8 mouse cellular contexts compared by ENCODE assay signal in the genomic region with DNA sequence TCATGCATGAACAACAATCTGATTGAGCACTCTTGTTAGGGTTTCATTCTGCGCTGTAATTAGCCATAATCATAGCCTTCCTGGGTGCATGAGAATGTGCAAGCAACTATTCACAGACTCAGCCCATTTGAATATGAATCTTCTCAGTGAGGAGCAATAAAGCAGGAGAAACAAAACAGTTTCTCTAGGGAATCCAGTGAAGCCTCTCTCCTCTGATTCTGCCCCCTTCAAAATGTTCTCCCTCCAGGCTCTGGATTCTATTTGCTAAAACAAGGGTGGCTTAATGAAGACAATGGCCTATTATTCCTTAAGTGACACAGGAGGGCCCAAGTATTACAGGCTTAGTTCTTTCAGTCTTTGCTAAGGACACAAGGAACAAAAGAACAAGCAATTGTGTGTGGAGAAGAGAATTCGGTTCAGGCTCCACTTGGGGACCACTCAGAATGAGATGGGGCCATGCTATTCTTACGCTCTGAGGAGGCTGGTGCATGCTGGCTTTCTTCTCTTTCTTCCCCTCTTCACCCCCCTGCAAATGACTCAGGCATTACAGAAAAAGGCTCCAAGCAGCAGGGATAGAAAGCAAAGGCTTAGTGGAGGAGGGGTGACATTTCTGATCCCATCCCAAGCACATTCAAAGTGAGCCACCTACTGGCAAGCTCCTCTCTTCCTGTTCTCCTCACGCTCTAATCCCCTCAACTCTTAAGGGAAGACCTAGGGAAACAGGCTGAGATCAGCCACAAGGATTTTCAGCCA.
DNase-seq lines count a peak whose midpoint lies in the region; ATAC-seq and TF ChIP-seq lines count a peak whose summit lies in the region.

No protein-coding gene starts in this region.

- H3K27me3 ChIP-seq in Patski, result no peaks in the 10 kb centered on the region
- no peaks in the 10 kb centered on the region for H3K27me3 ChIP-seq in hindbrain, embryonic 15.5 days

- H3K9me3 ChIP-seq in hindbrain, embryonic 15.5 days, result no peaks in the 10 kb centered on the region

- POLR2A ChIA-PET in Patski (lab: Charles Lee), result interaction anchor here (0.7 kb wide), 1 partner anchor 88 kb away, joined by 3 read pairs; no protein-coding TSS in a partner anchor

- H3K36me3 ChIP-seq in hindbrain, embryonic 15.5 days, result no peaks in the 10 kb centered on the region
- no peaks in the 10 kb centered on the region for H3K36me3 ChIP-seq in macrophage (ENCODE audit: inconsistent target)

- peak; percentile 94 for ATAC-seq in Patski
- ATAC-seq in hindbrain, embryonic 15.5 days (ENCODE audit: low FRiP score, low read depth), result peak; percentile 91
- ATAC-seq in CD4-positive, CD25-positive, alpha-beta regulatory T cell, adult 4 months, result no peak

- H3K4me2 ChIP-seq in hindbrain, embryonic 15.5 days, result 0 out of 2 replicates have a peak overlapping the region, but pooled peaks have one; percentile 11

- in situ Hi-C loops in Patski (cut with MboI; ENCODE audit: low pct_unique_long_range_greater_than_20kb), result loop anchor here (5.0 to 25.0 kb wide), 3 partner anchors 423 to 1583 kb away; no protein-coding TSS in a partner anchor

- no peaks in the 10 kb centered on the region for H3K79me2 ChIP-seq in macrophage (ENCODE audit: inconsistent target)

- H3K4me1 ChIP-seq in hindbrain, embryonic 15.5 days (replicated peaks), result peaks cover 15% of the 10 kb centered on the region

- peak; percentile 88 for TF ChIP-seq CTCF in Patski (IDR thresholded peaks at IDR 0.05)

- peak overlapping the region; percentile 76 for H3K27ac ChIP-seq in hindbrain, embryonic 15.5 days (replicated peaks)
- H3K27ac ChIP-seq in macrophage, result peak overlapping the region; percentile 94

- H3K9ac ChIP-seq in hindbrain, embryonic 15.5 days, result no peak overlapping the region

- WGBS in hindbrain, embryonic 15.5 days, result 7% methylated on average over 4 of the region's 4 CpGs
- 73% methylated on average over 4 of the region's 4 CpGs for WGBS in macrophage (ENCODE audit: missing documents)

- H3K4me3 ChIP-seq in hindbrain, embryonic 15.5 days, result no peak overlapping the region
- no peak overlapping the region for H3K4me3 ChIP-seq in macrophage (ENCODE audit: inconsistent target)

- CTCF ChIA-PET in Patski (lab: Charles Lee), result interaction anchor here (0.7 kb wide), 1 partner anchor 9 kb away, joined by 3 read pairs; no protein-coding TSS in a partner anchor

- peak; percentile 64 for DNase-seq in Patski (ENCODE audit: low read depth, low spot score)
- peak; percentile 45 for DNase-seq in cerebellum, adult 9-11 months
- DNase-seq in frontal cortex, postnatal 10 days (ENCODE audit: low spot score in 2 of 2), result peak; percentile 66 to 70
- peak; percentile 22 to 28 for DNase-seq in layer of hippocampus, postnatal 25 days (ENCODE audit: extremely low spot score in 1 of 2, low spot score in 1 of 2)
- peak; percentile 78 to 85 for DNase-seq in right cerebral cortex, postnatal 10 days (ENCODE audit: low spot score in 2 of 2)

Comparison
In these comparisons a context has a peak if more than half of its experiments do, and no peak if none do; other contexts are left out.
1. DNase-seq: peak in every context shown above with its lines; median percentile 82 in right cerebral cortex, postnatal 10 days; 68 in frontal cortex, postnatal 10 days; 64 in Patski; 45 in cerebellum, adult 9-11 months; 25 in layer of hippocampus, postnatal 25 days.